Mouse (Mus musculus) C2C12 (cell line): Measurements from ENCODE around the gene Tspan8.

Source experiments
- CEBPB ChIP-seq: IDR thresholded peaks from one replicate; pipeline ENCODE4 v1.6.1; 2011; ENCODE audit warnings: low read depth, mild to moderate bottlenecking, control low read depth, moderate library complexity
- CTCF ChIP-seq: IDR thresholded peaks from one replicate; pipeline ENCODE4 v1.5.1; 2011; ENCODE audit not compliant: control insufficient read depth, insufficient read depth, insufficient read length
- FOSL1 ChIP-seq: IDR thresholded peaks from one replicate; pipeline ENCODE4 v1.8.0; 2011; ENCODE audit warnings: mild to moderate bottlenecking, low read length; ENCODE audit not compliant: poor library complexity, insufficient read depth, severe bottlenecking
- MAX ChIP-seq: IDR thresholded peaks from one replicate; pipeline ENCODE4 v1.6.1; 2011; ENCODE audit warnings: mild to moderate bottlenecking, control low read depth
- MYOD1 ChIP-seq: IDR thresholded peaks from one replicate; pipeline ENCODE4 v1.6.1; 2011; ENCODE audit warnings: low read depth; ENCODE audit not compliant: control insufficient read depth, insufficient read length

DNA sequence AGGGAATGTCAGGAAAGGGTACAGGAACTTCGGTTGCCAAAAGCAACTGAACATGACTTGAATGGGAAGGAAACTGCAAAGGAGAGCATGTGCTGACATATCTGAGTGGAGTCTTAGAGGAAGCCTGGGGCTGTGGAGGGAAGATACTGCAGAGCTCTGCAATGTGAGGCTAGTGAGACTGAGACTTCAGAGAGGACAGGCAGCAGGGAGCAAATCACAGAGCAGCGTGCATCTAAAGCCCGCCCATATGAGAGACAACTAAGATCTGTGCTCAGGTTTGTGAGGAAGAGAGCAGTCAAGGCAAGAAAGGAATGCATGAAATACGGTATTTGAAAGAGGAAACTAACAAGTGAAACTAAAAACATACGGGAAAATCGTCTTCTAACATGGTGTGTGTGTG, 76.3 kb downstream of the Tspan8 start:
- TF ChIP-seq CTCF (no peak), MAX (no peak), CEBPB (no peak), FOSL1 (no peak), MYOD1 (no peak)
